Mouse (Mus musculus): ENCODE measurements around the gene Lmln.
"Not testable (repeated sequence)": the region's sequence is repeated elsewhere in the genome, so short reads cannot be mapped to it uniquely, and the experiment has no call there.

Lmln gene

GRCm38 (mm10) chr16:33062024-33062681 lies at the start of gene Lmln:
TSS of gene Lmln (plus strand) at chr16:33062521.
- peak; percentile 78 for DNase-seq (ENCODE audit: low spot score)

- no peak for DNase-seq (ENCODE audit: low spot score)
Observed at GRCm38 (mm10) chr16:33013801-33014200, 48.5 kb upstream of the Lmln start.

DNA sequence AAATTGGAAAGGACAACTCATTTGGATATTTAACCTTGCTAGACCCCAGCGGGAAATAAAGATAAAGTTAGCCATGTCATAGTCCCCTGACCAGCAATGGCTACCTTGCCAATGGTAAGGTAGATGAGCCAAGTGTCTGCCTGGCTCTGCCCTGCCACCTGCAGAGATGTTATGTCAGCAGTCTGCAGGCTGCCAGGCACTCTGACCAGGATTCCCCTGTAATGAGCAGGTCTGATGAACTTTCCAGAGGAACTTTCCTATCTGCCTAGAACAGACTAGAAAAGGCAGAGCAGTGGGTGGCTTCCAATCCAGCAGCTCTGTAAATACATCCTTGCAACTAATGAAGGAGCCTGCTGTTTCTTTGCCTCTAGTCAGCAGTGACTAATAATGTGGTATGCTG lies 47.4 kb upstream of the Lmln start:
- DNase-seq (ENCODE audit: low spot score), result no peak

DNA sequence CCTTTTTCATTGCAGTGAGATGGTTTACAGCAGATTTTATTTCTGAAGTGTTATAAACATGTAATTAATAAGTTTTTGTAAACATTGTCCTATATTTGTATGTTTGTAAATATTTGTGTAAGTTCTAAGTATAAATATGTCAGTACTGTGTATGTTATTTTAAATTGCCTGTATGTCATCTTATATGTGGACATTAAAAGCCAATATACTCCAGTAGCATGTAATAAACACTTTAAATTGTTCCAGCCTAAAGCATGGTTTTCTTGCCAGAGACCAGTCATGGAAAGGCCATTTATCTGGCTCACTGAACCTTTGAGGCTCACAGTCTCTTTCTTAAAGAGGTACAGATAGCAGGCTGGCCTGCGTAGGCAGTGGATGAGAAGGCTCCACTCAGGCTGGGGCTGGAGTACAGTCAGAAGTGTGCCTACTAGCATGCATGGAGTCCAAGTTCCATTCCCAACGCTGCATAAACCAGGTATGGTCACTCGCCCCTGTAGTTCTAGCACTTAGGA lies 46.9 kb upstream of the Lmln start:
- no peak for DNase-seq (ENCODE audit: low spot score)

GRCm38 (mm10) chr16:33015986-33016385 lies 46.3 kb upstream of the Lmln start:
- DNase-seq (ENCODE audit: low spot score), result no peak

DNA sequence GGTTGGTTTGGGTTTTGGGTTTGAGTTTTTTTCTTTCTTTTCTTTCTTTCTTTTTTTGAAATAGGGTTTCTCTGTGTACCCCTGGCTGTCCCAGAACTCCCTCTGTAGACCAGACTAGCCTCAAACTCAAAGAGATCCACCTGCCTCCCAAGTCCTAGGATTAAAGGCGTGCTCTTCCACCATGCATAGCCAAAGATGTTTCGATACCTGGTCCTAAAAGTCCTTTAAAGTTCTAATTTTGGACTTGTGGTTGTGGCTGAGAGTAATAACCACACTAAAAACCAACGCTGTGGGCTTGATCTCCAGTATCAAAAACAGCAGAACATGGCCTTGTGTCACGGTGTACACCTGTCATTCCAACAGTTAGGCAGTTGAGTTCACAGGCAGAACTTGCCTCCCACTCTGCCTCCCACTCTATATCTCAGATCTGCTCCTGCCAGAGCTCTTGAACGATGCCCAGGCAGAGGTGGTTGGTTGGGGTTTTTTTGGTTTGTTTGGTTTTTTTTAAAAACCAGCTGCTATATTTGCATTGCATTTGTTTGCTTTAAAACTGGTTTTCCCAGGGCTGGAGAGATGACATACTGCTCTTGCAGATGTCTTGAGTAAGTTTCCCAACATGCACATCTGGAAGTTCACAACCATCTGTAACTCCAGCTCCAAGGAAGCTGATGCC lies 44.5 kb upstream of the Lmln start:
- no peak for DNase-seq (ENCODE audit: low spot score)

GRCm38 (mm10) chr16:33019117-33019770 lies 43.1 kb upstream of the Lmln start:
- DNase-seq (ENCODE audit: low spot score), result no peak

DNA sequence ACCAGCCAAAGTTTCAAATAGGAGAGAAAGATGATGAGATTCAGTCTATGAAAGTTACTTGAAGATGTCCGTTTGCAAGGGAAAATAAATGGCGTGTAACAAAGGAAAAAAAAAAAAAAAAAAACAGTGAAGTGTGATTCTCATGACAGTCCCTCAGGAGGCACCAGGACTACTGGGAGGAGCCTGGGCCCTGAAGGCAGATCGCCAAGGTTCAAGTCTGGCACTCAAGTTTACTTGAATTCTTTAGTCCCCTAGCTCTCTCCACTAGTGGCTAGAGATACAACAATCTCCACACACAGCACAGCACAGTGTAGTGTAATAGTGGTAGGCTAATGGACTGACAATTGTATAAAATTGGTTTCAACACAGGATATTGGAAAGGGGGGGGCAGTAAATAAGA lies 40.9 kb upstream of the Lmln start:
- DNase-seq (ENCODE audit: low spot score), result no peak

DNA sequence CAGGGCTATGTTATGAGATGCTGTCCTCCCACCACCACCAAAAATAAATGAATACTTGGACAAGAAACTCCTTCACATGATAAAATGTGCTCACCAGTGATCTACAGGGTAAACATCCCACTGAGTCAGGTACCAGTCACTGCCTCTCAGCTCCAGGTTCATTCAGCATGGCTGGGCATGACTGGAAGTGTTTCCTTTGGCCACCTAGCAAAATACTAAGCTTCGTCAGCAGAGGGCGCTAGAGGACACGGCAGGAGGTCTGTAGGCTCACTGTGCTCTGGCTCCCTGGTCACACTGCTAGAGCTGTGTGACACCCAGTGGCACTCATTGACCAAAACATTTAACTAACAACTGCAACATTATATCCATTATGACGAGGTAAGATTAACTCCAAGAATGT lies 38.6 kb upstream of the Lmln start:
- DNase-seq (ENCODE audit: low spot score), result peak; percentile 88

DNA sequence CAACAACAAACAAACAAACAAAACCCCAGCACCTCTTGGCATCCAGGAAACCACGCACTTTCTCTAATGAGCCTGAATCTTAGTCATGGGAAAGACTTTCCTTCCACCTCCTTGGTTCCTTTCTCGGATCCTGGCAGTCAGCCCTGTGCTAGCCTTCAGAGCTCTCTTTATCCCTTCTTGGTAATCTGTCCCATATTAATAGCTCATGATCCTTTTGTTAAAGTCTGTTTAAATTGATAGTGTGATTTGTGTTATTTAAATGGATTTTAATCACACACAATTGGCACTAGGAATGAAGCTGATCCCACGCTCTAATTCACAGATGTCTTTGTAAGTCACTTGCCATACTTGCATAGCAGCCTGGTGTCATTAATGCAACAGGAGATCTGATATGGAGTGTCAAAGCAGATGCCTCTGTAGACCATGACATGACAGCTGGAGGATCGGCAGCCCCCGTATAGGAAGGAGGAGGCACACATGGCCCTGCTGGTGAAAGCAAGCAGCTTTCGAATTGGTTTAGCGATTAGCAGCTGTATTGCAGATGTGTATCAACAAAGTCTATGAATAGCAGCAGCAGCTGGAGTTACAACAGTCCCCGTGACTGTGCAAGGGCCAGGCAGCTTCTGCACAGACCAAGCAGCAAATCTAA lies 37.7 kb upstream of the Lmln start:
- no peak for DNase-seq (ENCODE audit: low spot score)

DNA sequence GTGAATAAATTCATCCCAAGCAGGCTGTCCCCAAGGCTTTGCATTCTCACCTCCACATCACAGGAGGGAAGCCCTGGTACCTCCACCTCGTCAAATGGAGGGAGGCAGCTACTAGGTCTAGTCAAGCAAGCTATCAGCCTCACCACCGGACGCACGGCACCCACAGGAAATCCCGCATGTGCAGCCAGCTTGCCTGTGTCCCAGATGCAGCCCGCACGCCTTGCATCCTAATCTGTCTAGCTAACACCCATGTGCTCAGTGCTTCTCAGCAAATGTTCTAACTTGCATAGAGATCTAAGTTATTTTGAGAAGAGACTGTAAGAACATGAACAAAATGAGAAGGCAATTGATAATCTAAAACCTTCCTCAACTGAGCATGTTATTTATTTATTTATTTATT lies 36.0 kb upstream of the Lmln start:
- DNase-seq (ENCODE audit: low spot score), result no peak

DNA sequence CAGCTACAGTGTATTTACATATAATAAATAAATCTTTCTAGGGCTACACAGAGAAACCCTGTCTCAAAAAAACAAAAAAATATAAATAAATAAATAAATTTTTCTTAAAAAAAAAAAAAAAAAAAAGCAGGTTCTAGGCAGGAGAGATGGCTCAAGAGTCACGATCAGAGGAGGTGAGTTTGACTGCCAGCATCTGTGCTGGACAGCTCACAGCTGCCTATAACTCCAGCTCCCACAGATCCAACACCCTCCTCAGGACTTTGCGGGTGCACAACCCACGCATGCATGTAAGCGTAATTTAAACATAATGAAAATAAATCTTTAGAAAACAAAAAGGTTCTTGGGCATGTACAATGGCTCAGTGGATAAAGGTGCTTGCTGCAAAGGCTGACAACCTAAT lies 26.3 kb upstream of the Lmln start:
- no peak for DNase-seq (ENCODE audit: low spot score)

GRCm38 (mm10) chr16:33042682-33043081 lies 19.6 kb upstream of the Lmln start:
- no peak for DNase-seq (ENCODE audit: low spot score)

- no peak for DNase-seq (ENCODE audit: low spot score)
Observed at GRCm38 (mm10) chr16:33043268-33043667, 19.1 kb upstream of the Lmln start.

DNA sequence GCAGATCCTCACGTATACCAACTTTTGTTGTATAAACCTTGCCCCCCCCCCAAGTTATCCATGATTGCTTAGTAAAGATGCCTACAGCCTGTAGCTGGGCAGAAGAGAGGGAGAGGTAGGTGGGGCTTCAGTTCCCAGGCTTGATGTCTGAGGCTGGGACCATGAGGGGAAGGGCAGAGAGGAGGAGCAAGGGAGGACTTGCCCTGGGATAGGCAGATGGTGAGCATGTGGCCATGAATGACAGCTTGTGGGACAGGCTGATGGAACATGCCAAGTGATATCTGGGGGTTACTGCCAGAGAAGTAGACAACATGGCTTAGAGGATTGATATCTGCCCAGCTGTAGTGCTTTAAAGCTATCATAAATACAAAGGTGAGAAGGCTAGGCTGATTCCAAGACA lies 14.3 kb upstream of the Lmln start:
- no peak for DNase-seq (ENCODE audit: low spot score)

DNA sequence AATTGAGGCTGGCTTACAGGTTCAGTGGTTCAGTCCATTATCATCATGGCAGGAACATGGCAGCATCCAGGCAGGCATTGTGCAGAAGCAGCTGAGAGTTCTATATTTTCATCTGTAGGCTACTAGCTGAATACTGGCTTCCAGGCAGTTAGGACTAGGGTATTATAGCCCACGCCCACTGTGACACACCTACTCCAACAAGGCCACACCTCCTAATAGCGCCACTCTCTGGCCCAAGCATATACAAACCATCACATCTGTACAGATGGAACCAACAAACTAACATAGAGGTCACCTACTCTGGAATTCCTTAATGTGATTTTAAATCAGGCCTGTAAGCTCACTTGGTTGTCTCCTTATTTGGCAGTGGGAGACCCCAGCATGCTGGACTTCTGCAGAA lies 13.6 kb upstream of the Lmln start:
- no peak for DNase-seq (ENCODE audit: low spot score)

GRCm38 (mm10) chr16:33049809-33050208 lies 12.5 kb upstream of the Lmln start:
- DNase-seq (ENCODE audit: low spot score), result no peak

- no peak for DNase-seq (ENCODE audit: low spot score)
Observed at GRCm38 (mm10) chr16:33053141-33053540, 9.2 kb upstream of the Lmln start.

- DNase-seq (ENCODE audit: low spot score), result not testable (repeated sequence)
Observed at GRCm38 (mm10) chr16:33054927-33055326, 7.4 kb upstream of the Lmln start.

- no peak for DNase-seq (ENCODE audit: low spot score)
Observed at GRCm38 (mm10) chr16:33055655-33056054, 6.7 kb upstream of the Lmln start.

DNA sequence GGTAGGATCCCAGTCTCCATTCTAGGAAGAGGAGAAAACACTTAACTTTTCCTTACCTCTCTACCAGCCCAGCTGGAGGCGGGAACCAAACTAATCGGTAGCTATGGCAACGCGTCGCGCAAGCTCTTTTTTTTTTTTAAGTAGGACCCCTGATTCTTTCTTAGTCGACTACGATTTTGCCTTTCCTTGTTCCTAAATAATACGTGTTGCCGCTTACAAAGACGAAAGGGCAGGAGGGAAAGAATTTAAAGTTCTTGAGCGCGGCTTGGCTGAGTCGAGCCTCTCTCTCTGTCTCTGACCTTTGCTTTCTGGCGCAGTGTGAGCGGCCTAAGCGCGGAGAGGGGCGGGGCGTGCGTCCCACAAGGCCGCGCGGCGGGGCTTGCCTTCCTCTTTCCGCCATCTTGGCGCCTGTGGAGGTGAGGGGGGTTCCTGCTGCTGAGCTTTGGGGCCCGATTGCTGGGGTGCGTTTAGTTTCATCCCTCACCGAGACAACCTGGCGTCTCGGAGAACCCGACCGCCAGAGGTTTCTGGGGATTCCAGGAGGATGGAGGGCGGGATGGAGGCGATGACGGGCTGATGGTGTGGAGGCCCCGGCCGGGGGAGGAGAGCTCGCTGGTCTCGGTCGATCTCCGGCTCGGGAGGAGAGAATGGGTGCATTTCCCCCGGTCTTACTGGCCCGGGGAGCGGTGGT lies 6.1 kb upstream of the Lmln start, which contains the start of the genes Iqcg and Rpl35a:
Gene Iqcg (minus strand): TSS at position 124 of the 691 bp plus-strand sequence.
Gene Rpl35a (plus strand): TSS at position 359 of the 691 bp plus-strand sequence.
- peak; percentile 85 for DNase-seq (ENCODE audit: low spot score)

DNA sequence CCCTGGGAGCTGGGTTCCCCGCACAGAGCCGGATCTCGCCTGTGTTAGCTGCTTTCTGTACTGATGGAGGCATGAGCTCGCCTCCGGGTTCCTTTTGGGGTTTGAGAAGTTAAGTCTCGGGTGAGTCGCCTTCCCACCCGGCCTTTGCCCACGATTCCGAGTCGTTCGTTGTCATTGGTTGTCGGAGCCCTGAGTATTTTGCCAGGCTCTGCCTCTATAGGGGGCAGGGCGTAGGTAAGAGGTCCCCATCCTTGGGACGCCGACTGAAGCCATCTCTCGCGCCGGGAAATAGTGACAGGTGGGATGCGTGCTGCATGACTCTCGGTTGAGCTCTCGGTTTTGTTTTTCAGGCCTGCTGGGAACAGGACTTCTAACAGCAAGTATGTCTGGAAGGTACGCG lies 5.5 kb upstream of the Lmln start:
- peak; percentile 15 for DNase-seq (ENCODE audit: low spot score)
